Mouse (Mus musculus) heart, adult 2 months (tissue): Measurements from ENCODE around the gene Naip6. TPM values are rescaled to one million over a fixed set of nuclear protein-coding genes. Genes with fewer than 3 reads are reported as not detected.
A peak's percentile ranks its signal among the peaks of the same experiment; 100 is the strongest.
"Not testable (repeated sequence)": the region's sequence is repeated elsewhere in the genome, so short reads cannot be mapped to it uniquely, and the experiment has no call there.

Experiments
- DNase-seq, 2 experiments: peaks; one replicate each; pipeline ENCODE4 v3.0.0; 2021
- H3K27ac ChIP-seq: fragments of 200-600 bp; 2 replicates; pipeline ENCODE4 v1.8.1; 2022
- H3K27me3 ChIP-seq: fragments of 200-500 bp; 2 replicates; pipeline ENCODE4 v1.6.1; 2012; ENCODE audit warnings: mild to moderate bottlenecking, low read length, inconsistent platforms, mixed read lengths; ENCODE audit not compliant: control insufficient read depth, insufficient read depth
- H3K36me3 ChIP-seq: fragments of 200-500 bp; 2 replicates; pipeline ENCODE4 v1.6.1; 2012; ENCODE audit warnings: low read length, inconsistent platforms; ENCODE audit not compliant: control insufficient read depth, insufficient read depth
- H3K4me1 ChIP-seq: fragments of 200-500 bp; 2 replicates; pipeline ENCODE4 v1.6.1; 2011; ENCODE audit warnings: low read length; ENCODE audit not compliant: control insufficient read depth, insufficient read depth
- H3K4me3 ChIP-seq: fragments of 200-600 bp; 2 replicates; pipeline ENCODE4 v1.8.1; 2022
- H3K79me2 ChIP-seq: fragments of 200-500 bp; replicated peaks from 2 replicates; pipeline ENCODE4 v1.6.1; 2012; ENCODE audit warnings: mild to moderate bottlenecking, inconsistent platforms, low read length, moderate library complexity, mixed read lengths; ENCODE audit not compliant: control insufficient read depth, insufficient read depth
- H3K9ac ChIP-seq: fragments of 200-500 bp; 2 replicates; pipeline ENCODE4 v1.6.1; 2012; ENCODE audit warnings: low read depth, mild to moderate bottlenecking, control low read depth, inconsistent platforms, low read length, mixed read lengths
- CTCF ChIP-seq: fragments of 200-600 bp; IDR thresholded peaks from 2 replicates; pipeline ENCODE4 v1.8.1; 2022; ENCODE audit warnings: antibody characterized with exemption, mild to moderate bottlenecking, moderate library complexity
- EP300 ChIP-seq: fragments of 200-500 bp; IDR thresholded peaks from 2 replicates; pipeline ENCODE4 v1.6.1; 2011; ENCODE audit warnings: low read depth, low read length, control low read depth; ENCODE audit not compliant: insufficient read depth
- POLR2A ChIP-seq: fragments of 200-500 bp; IDR thresholded peaks from 2 replicates; pipeline ENCODE4 v1.6.1; 2011; ENCODE audit warnings: mild to moderate bottlenecking, low read depth, low read length, control low read depth; ENCODE audit not compliant: insufficient read depth
- WGBS: fragments of 180-500 bp; shearing (Covaris S2); methylation state at CpG from one replicate; pipeline ENCODE4 v1.1.7; 2018; 5-methylcytosine and 5-hydroxymethylcytosine counted together
- intact Hi-C: fragments of 180-260 bp; cut with DNase I; formaldehyde crosslinking; loops from one replicate; pipeline ENCODE4 v1.15.1; 2025
- polyA plus RNA-seq: library from polyadenylated mRNA; depleted of rRNA; stranded (reverse); fragments of >200 nt; gene quantifications from 2 replicates; pipeline ENCODE4 v1.2.3, GENCODE M21; 2012
- total RNA-seq, 2 experiments: library from RNA; stranded (reverse); gene quantifications; 2 replicates each; pipeline ENCODE4 v1.2.3; 2021

Naip6 gene
- total and polyA plus RNA-seq, 3 experiments, result 0.08 to 0.49 (median 0.36) TPM

GRCm38 (mm10) chr13:100284611-100285010, 32.9 kb downstream of the Naip6 start:
- Histone ChIP-seq H3K27me3 (no peaks in the 10 kb centered on the region), H3K27ac (no peak overlapping the region), H3K9ac (no peak overlapping the region), H3K4me3 (no peak overlapping the region), H3K36me3 (no peaks in the 10 kb centered on the region), H3K4me1 (no peaks in the 10 kb centered on the region), H3K79me2 (no peaks in the 10 kb centered on the region)
- TF ChIP-seq POLR2A (no peak), CTCF (no peak), EP300 (no peak)
- DNase-seq, result no peak
- intact Hi-C loops, result loop anchor here (5.0 kb wide), 1 partner anchor 123 kb away; no protein-coding TSS in a partner anchor
- 71% methylated on average over 1 of the region's 1 CpGs for WGBS

DNA sequence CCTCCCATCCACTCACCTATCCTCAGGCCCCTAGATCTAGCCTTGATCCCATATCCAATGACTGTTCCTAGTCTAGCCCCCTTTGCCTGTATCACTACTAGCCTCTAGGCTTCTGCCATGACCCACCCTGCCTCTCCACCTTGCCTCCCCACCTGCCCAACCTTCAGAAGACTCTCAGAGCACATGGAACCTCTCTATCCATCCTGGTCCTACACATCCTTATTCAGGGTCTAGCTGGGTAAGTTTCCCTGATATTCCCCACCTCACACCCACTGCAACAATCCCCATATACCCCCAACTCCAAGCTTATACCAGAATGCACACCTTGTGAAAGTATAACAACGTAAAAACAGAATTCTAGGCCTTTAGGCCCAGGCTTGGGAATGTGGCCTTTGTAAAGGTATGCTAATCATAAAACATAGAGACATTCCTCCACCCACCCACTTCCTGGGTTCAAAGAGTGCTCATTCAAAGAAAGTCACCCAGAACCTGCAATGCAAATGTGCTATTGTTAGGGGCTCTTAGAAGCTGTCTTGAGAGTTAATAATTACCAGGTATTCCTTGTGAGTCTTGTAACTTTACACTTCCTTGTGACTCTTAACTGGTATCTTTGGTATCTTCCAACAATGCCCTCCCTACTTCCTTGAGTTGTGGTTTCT, 45.9 kb downstream of the Naip6 start:
- intact Hi-C loops, H3K27me3 ChIP-seq, DNase-seq, H3K4me1 ChIP-seq, H3K9ac ChIP-seq, H3K27ac ChIP-seq, H3K36me3 ChIP-seq, H3K4me3 ChIP-seq, H3K79me2 ChIP-seq: not testable (repeated sequence)
- WGBS, result no CpG with 5 or more reads among the region's 1 CpGs

DNA sequence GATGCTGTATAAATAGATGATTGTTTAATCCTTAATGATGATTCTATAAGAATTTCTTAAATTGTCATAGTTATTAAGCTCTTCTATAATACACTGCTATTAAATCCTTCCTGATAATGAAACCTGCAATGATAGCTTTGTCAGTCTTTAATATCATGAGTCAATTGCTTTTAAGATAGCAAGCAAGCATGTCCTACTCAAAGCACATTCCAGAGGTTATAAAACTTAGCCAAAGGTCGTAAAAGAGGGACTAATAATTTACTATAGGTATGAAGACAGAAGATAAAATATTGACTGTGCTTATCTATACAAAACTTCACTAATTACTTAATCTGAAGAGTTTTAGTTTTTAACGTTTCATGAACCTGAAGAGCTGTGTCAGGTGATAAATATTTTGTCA, 60.5 kb downstream of the Naip6 start:
- H3K4me3 ChIP-seq, H3K79me2 ChIP-seq, H3K36me3 ChIP-seq, DNase-seq, H3K4me1 ChIP-seq, H3K27me3 ChIP-seq, intact Hi-C loops, H3K27ac ChIP-seq, H3K9ac ChIP-seq: not testable (repeated sequence)
- 51% methylated on average over 2 of the region's 2 CpGs for WGBS

GRCm38 (mm10) chr13:100255925-100256324, 61.5 kb downstream of the Naip6 start:
- H3K36me3 ChIP-seq, H3K27me3 ChIP-seq, H3K4me1 ChIP-seq, H3K79me2 ChIP-seq, H3K27ac ChIP-seq, H3K9ac ChIP-seq, DNase-seq, H3K4me3 ChIP-seq, intact Hi-C loops: not testable (repeated sequence)
- 77% methylated on average over 6 of the region's 6 CpGs for WGBS

DNA sequence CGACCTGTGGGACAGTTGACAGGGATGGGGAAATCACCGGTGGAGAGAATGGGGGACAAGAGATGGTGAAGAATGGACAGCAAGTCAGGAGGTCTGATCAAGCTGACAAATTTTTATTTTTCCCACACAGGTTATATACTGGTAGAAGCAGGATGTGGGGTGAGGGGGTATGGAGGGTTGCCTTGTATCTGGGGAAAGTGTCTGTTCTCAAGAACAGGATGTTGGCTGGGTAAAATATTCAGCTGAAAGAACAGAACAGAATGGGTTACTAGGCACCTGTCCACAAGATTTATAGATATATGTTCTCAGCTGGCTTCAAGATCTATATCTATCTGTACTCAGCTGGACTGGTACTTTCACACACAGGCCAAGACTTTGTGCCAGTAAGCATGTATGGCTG, 65.6 kb downstream of the Naip6 start:
- WGBS, result 85% methylated on average over 2 of the region's 2 CpGs
- H3K4me3 ChIP-seq, H3K4me1 ChIP-seq, H3K9ac ChIP-seq, H3K27ac ChIP-seq, intact Hi-C loops, H3K27me3 ChIP-seq, H3K36me3 ChIP-seq, H3K79me2 ChIP-seq, DNase-seq: not testable (repeated sequence)

DNA sequence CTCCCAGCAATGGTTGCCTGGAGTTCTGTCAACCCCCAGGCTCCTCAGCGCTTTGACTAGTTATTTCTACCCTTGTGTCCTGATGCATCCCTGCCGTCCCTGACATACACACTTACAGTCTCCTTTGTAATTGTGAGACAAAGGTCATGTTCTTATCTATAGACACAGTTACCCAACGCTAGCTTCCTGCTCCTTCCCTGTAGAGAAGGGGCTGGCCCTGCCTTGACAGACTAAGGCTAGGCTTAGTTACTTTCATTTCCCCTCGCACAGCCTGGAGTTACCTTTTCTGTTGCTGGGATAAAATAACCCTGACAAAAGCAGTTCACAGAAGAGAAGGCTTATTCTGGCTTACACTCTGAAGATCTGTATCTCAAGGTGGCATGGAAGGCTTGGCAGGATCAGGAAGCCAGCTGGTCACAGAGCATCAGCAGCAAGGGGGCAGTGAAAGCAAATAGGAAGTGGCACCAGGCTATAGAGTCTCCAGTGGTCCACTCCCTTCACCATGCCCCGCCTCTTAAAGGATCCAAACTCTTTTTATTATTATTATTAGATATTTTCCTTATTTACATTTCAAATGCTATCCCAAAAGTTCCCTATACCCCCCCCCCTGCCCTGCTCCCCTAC, 70.5 kb downstream of the Naip6 start:
- H3K27ac ChIP-seq, H3K4me3 ChIP-seq, H3K9ac ChIP-seq, H3K27me3 ChIP-seq, intact Hi-C loops, H3K36me3 ChIP-seq, H3K79me2 ChIP-seq, H3K4me1 ChIP-seq: not testable (repeated sequence)
- WGBS, result 42% methylated on average over 5 of the region's 5 CpGs
- peak in 1 of 2 experiments; percentile 18 for DNase-seq

DNA sequence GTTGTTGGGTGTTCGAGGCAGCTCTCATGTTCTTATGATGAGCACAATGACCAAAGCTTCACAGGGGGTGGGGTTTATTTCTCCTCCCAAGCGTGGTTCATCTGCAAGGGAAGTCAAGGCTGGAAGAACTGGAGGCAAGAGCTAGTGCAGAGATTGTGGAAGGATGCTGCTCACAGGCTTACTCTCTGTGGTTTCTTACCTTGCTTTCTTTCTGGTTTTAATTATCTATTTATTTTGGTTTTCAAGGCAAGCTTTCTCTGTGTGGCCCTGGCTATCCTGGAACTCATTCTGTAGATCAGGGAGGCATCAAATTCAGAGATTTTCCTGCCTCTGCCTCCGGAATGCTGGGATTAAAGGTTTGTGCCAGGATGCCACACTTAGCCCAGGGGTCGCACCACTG, 71.3 kb downstream of the Naip6 start, which contains the start of gene Naip5:
Naip5 (minus strand) TSS at position 101 of the 400 bp plus-strand sequence.
- DNase-seq, H3K27ac ChIP-seq, H3K4me3 ChIP-seq, H3K4me1 ChIP-seq, H3K9ac ChIP-seq, H3K79me2 ChIP-seq, H3K36me3 ChIP-seq, intact Hi-C loops, H3K27me3 ChIP-seq: not testable (repeated sequence)
- 70% methylated on average over 4 of the region's 4 CpGs for whole genome bisulfite sequencing
